Mouse (Mus musculus) small intestine, adult 10 weeks (tissue): ENCODE results near the gene C2cd4c. TPM values are rescaled to one million over a fixed set of nuclear protein-coding genes. Genes with fewer than 3 reads are reported as not detected.

Experiments
- polyA plus RNA-seq: library from polyadenylated mRNA; stranded (reverse); fragments of 350-450 nt; fragmentation: Illumina TruSeq; extraction: RNeasy Lipid Tissue Mini Kit (QIAGEN cat#74804); gene quantifications from one replicate; pipeline ENCODE4 v1.2.3, GENCODE M21; 2014; ENCODE audit warnings: low replicate concordance

Gene C2cd4c
- polyA plus RNA-seq = 0.11 TPM

GRCm38 (mm10) chr10:79613578-79614304 lies at the start of gene C2cd4c:
C2cd4c (minus strand) TSS chr10:79614025.

GRCm38 (mm10) chr10:79645711-79646110 lies 31.9 kb upstream of the C2cd4c start, which contains the start of gene Odf3l2:
Odf3l2 (minus strand) TSS chr10:79645738.

GRCm38 (mm10) chr10:79637128-79638110 lies 23.6 kb upstream of the C2cd4c start, which contains the start of gene Shc2:
Shc2 (minus strand) TSS chr10:79637918.

GRCm38 (mm10) chr10:79587061-79587751 lies 26.6 kb downstream of the C2cd4c start, which contains the start of gene Theg:
Theg (minus strand) TSS chr10:79587331.

Other genes with a start within 250 kb of the C2cd4c start
- not detected for gene Vmn2r83, start 145.3 kb downstream of the C2cd4c start, polyA plus RNA-seq
- 6.5 TPM for gene Plpp2, start 80.2 kb downstream of the C2cd4c start, polyA plus RNA-seq
- gene Mier2, start 58.8 kb downstream of the C2cd4c start, polyA plus RNA-seq = not detected
- not detected for gene Theg, start 26.7 kb downstream of the C2cd4c start, polyA plus RNA-seq
- 0.30 TPM for gene Shc2, start 23.9 kb upstream of the C2cd4c start, polyA plus RNA-seq
- gene Odf3l2, start 31.7 kb upstream of the C2cd4c start, polyA plus RNA-seq = not detected
- gene Madcam1, start 50.5 kb upstream of the C2cd4c start, polyA plus RNA-seq = not detected
- gene Tpgs1, start 55.3 kb upstream of the C2cd4c start, polyA plus RNA-seq = not detected
- gene Cdc34, start 68.2 kb upstream of the C2cd4c start, polyA plus RNA-seq = not detected
- gene Gzmm, start 75.0 kb upstream of the C2cd4c start, polyA plus RNA-seq = not detected
- 328 TPM for gene Bsg, start 90.5 kb upstream of the C2cd4c start, polyA plus RNA-seq
- gene Hcn2, start 102.6 kb upstream of the C2cd4c start, polyA plus RNA-seq = not detected
- gene Polrmt, start 132.6 kb upstream of the C2cd4c start, polyA plus RNA-seq = not detected
- not detected for gene Fgf22, start 141.1 kb upstream of the C2cd4c start, polyA plus RNA-seq
- 0.41 TPM for gene Rnf126, start 152.9 kb upstream of the C2cd4c start, polyA plus RNA-seq
- gene Fstl3, start 163.2 kb upstream of the C2cd4c start, polyA plus RNA-seq = 0.45 TPM
- gene Prss57, start 176.9 kb upstream of the C2cd4c start, polyA plus RNA-seq = not detected
- gene Palm, start 179.5 kb upstream of the C2cd4c start, polyA plus RNA-seq = not detected
- 3.9 TPM for gene Misp, start 207.0 kb upstream of the C2cd4c start, polyA plus RNA-seq
- 52.9 TPM for gene Ptbp1, start 240.4 kb upstream of the C2cd4c start, polyA plus RNA-seq